Mouse (Mus musculus): ENCODE measurements around the gene Olfr1497.
"Not testable (repeated sequence)": the region's sequence is repeated elsewhere in the genome, so short reads cannot be mapped to it uniquely, and the experiment has no call there.

Gene Olfr1497

DNA sequence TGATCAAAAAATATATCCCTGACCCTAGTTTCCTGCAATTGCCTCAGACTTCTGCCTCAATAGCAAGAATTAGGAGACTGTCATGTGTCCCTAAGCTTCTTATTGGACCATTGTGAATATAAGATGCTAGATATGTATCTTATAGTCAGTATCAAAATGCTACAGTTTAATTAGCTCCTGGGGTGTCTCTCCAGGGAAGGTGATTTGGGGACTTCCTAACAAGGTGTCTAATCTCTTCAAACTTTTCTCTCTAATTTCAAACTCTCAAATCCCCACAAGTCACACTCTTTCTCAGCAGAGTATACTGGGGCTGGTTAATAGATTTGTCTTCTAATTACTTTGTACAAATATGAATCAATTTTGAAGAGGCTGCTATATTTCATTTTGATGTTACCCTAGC is at the start of gene Olfr1497:
Olfr1497 (minus strand) TSS at position 101 of the 400 bp plus-strand sequence.
- DNase-seq, result no peak

DNA sequence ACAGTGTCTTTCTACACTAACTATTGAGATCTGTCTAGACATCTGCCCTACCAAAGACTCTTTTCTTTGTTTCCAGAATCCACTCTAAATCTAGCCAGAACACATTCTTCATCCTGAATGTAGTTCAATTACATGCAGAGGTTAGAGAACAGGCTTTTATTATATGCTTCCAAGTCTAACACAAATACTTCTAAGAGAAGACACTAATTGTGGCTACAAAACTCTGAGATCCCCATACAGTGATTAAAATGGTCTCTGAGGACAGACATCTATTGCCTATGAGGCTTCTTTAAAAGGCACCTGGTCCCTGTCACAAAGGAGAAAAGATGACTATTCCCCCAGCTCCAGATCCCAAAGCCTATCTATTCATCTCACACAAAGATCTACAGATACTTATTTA is 32.4 kb upstream of the Olfr1497 start, which contains the start of gene Olfr1500:
Olfr1500 (minus strand) TSS at position 101 of the 400 bp plus-strand sequence.
- DNase-seq, result no peak

DNA sequence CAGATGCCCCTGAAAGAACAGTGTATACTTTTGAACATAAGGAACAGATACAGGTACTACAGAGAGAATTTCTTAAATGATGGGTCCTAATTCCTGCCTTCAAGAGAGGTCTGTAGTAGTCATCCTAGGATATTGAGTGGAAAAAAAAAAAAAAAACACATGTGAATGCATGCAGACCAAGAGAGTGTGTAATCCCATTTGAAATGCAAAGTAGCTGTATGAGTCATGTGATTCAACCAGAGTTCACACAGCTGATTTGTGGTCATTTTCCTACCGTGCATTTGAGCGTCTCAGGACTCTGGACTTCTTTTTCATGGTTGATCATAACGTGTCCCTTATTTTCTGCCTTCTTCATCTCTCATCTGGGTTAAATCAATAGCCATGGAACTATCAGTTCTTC is 30.4 kb upstream of the Olfr1497 start:
- no peak for DNase-seq

DNA sequence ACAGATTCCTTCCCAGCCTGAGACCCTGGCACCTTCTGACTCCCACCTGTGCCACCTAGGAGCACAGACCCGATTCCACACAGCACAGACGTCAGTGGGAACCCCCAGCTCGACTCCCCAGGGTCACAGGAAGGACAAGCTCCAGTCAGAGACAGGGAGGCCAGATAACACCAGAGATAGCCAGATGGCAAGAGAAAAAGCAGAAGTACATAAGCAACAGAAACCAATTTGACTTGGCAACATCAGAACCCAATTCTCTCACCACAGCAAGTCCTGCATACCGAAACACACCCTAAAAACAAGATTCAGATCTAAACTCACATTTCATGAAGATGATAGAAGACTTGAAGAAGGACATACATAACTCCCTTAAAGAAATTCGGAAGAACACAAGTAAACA is 22.8 kb upstream of the Olfr1497 start:
- no peak for DNase-seq

DNA sequence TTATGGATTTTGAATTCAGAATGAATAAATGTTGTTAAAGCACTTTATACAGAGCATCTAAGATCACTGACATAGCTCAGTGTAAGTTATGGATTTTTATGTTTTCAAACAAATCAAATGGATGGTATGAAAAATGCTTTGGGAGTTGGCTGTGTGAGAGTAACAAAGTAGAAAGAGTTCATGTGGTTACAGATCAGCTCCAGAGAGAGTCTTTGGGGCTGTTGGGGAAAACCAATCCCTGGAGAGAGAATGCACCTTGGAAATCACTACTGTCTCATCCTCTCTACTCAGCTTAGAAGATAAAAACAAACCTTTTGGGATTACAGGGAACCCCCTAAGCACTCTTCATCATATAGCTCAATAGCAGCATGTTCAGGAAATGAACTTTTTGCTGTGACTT is 21.3 kb upstream of the Olfr1497 start, which contains the start of gene Olfr1499:
Olfr1499 (minus strand) TSS at position 101 of the 400 bp plus-strand sequence.
- DNase-seq, result no peak

DNA sequence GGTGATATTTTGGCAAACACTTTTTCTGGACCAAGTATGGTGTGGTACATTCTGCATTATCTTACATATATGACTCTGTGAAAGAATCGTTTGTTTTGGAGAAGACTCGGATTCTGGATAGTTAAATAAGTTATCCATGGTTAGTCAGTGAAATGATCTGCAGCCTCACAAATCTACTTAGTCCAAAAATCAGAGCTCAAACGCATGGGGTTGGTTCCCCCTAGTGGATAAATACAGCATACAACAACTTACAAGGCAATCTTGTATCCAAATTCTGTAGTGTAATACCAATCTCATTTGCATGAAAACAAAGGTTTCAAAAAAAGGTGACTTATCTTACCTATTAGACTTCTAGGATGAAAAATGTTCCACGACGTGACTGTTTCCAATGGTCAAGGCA is 20.8 kb upstream of the Olfr1497 start:
- DNase-seq, result no peak

DNA sequence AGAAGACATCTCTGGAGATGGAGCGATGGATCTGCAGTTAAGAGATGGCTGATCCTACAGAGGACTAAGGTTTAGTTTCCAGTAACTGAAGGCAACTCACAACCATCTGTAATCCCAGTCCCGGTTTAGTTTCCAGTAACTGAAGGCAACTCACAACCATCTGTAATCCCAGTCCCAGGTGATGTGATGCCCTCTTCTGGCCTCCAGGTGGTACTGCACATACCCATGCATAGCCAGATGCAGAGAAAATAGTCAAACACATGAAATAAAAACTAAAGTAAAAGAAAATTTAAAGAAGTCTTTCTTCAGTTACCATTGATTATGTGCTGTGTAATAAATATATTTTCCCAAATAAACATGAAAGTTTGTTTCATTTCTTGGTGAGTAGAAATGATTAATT is 14.8 kb upstream of the Olfr1497 start:
- peak; percentile 11 for DNase-seq

DNA sequence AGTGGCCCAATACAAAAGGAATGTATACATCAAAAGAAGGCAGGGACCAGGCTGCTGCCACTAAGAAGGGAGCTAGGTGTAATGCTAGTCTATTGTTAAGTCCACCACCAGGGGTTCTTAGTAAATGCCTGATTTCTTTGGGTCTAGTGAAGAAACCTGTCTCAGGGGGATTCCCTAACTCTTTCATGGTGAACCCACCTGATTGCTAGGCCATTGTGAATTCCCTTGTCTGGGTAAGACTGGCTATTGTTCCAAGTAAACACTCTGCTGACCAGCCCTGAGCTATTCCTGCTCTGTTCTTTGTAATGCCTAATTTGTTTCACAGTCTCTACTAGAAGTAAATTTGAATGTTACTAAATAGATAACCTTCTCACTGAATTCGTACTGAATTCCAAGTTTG is 7.5 kb upstream of the Olfr1497 start:
- not testable (repeated sequence) for DNase-seq

DNA sequence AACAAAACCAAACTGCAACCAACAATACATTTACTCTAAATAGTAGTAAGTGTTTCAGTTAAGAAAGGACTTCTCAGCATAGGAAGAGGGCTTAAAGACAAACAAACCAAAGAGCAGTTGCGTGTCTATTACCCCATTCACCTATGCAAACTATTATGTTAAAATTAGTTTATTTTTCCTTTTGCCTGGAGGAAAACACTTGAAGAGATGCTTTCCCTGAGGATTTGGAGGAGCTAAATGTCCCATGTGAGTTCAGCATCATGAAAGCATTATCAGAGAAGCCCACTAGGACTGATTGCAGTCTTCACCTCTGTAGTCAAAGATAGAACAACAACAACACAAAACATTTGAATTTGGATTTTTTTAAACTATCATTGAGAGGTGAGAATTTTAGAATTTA is 20.4 kb downstream of the Olfr1497 start, which contains the start of gene Olfr1496:
Olfr1496 (plus strand) TSS at position 301 of the 400 bp plus-strand sequence.
- DNase-seq, result no peak

DNA sequence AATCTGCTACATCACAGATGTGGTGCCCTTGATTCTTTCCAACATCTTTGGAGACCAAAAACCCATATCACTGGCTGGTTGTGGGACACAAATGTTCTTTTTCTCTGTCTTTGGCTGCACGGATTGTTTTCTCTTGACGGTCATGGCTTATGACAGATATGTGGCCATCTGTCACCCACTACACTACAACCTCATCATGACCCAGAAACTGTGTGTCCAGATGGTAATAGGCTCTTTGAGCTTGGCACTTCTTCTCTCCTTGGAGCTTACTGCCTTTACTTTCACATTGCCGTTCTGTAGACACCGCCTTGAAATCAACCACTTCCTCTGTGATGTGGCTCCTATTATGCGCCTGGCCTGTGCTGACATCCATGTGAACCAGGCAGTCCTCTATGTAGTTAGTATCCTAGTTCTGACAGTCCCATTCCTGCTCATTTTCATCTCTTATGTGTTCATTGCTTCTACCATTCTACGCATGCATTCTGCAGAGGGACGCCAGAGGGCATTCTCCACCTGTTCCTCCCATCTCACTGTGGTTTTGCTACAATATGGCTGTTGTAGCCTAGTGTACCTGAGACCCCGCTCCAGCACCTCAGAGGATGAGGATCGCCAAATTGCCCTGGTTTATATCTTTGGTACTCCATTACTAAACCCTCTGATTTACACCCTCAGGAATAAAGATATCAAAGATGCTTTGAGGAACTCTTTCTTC is 29.3 kb downstream of the Olfr1497 start:
- no peak for DNase-seq

DNA sequence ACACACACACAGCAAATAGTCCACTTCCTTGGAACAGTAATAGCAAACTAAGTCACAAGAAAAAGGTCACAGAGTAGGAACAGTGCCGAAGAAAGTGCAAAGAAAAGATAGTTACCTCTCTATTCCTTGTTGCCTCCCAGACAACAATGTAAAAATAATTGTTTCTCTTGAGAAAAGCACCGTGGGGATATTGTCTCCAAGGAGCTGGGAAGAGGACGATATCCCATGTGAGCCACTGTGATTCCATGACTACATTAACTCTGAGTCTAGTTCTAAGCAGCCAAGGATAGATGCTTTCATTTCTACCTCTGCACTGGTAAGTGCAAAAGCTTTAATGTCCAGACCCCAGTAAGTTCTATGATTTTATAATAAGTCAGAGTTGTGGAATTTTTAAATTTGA is 33.7 kb downstream of the Olfr1497 start, which contains the start of gene Olfr1495:
Olfr1495 (plus strand) TSS at position 301 of the 400 bp plus-strand sequence.
- DNase-seq, result no peak

DNA sequence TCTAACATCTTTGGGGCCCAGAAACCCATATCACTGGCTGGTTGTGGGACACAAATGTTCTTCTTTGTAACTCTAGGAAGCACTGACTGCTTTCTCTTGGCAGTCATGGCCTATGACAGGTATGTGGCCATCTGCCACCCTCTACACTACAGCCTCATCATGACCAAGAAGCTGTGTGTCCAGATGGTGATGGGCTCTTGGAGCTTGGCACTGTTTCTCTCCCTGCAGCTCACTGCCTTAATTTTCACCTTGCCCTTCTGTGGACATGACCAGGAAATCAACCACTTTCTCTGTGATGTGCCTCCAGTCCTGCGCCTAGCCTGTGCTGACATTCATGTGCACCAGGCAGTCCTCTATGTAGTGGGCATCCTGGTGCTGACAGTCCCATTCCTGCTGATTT is 48.6 kb downstream of the Olfr1497 start:
- no peak for DNase-seq
